Mouse (Mus musculus) bone marrow macrophage, adult 2 months (primary cell): ENCODE measurements around the gene Stk40.

Experiments used
- CTCF ChIP-seq: IDR thresholded peaks from 2 replicates; pipeline ENCODE4 v1.5.1; 2012; ENCODE audit warnings: low read depth, mild to moderate bottlenecking, low read length, moderate library complexity
- POLR2A ChIP-seq: IDR thresholded peaks from 2 replicates; pipeline ENCODE4 v1.6.1; 2012; ENCODE audit warnings: mild to moderate bottlenecking, low read depth, low read length, borderline replicate concordance

GRCm38 (mm10) chr4:126117116-126117515 lies 13.4 kb downstream of the Stk40 start:
- TF ChIP-seq POLR2A, result no peak
- no peak for TF ChIP-seq CTCF
